Mouse (Mus musculus) CH12.LX (cell line): ENCODE measurements around the gene Emc8. TPM values are rescaled to one million over a fixed set of nuclear protein-coding genes. Genes with fewer than 3 reads are reported as not detected.

Experiments used
- DNase-seq: peaks from one replicate; pipeline ENCODE4 v3.0.0-alpha.2; 2013; ENCODE audit errors: extremely low read depth
- H3K27ac ChIP-seq: 2 replicates; pipeline ENCODE4 v1.5.1; 2012; ENCODE audit warnings: low read depth, mild to moderate bottlenecking, control low read depth, moderate library complexity; ENCODE audit not compliant: insufficient read depth
- H3K27me3 ChIP-seq: replicated peaks from 2 replicates; pipeline ENCODE3; 2012; ENCODE audit warnings: inconsistent platforms
- H3K36me3 ChIP-seq, 2 experiments: replicated peaks in 1 of 2; 2 replicates each; pipeline versions ENCODE3 to v1.6.1; 2012; ENCODE audit warnings: inconsistent platforms in 1 of 2, low read length in 1 of 2, mild to moderate bottlenecking in 1 of 2, mixed read lengths in 1 of 2, moderate library complexity in 1 of 2; ENCODE audit not compliant: control insufficient read depth in 1 of 2, insufficient read depth in 1 of 2
- H3K4me1 ChIP-seq, 2 experiments: 2 replicates each; pipeline ENCODE4 v1.6.1; 2012; ENCODE audit warnings: inconsistent platforms in 1 of 2, moderate library complexity in 1 of 2; ENCODE audit not compliant: insufficient read depth in 2 of 2, control insufficient read depth in 1 of 2
- H3K4me2 ChIP-seq: 2 replicates; pipeline ENCODE4 v1.6.1; 2012; ENCODE audit warnings: low read depth, mild to moderate bottlenecking, control low read depth; ENCODE audit not compliant: poor library complexity, insufficient read depth, severe bottlenecking
- H3K4me3 ChIP-seq, 3 experiments: fragments of 150-350 bp in 1 of 3; sonication (generic) in 1 of 3; replicated peaks in 1 of 3; 2 replicates each; pipeline versions ENCODE3 to v1.5.1; 2011 to 2012; ENCODE audit warnings: low read depth in 2 of 3, low read length in 2 of 3, mild to moderate bottlenecking in 2 of 3, moderate library complexity in 2 of 3, control low read depth in 1 of 3, improper control_type of control experiment in 1 of 3, inconsistent platforms in 1 of 3, mixed read lengths in 1 of 3; ENCODE audit not compliant: poor library complexity in 1 of 3
- H3K79me2 ChIP-seq: replicated peaks from 2 replicates; pipeline ENCODE4 v1.6.1; 2012; ENCODE audit warnings: mild to moderate bottlenecking, moderate library complexity; ENCODE audit not compliant: control insufficient read depth, poor library complexity, insufficient read depth, severe bottlenecking; ENCODE audit errors: extremely low read depth
- H3K9ac ChIP-seq: 2 replicates; pipeline ENCODE4 v1.6.1; 2012; ENCODE audit warnings: low read depth, mild to moderate bottlenecking, control low read depth, moderate library complexity; ENCODE audit not compliant: insufficient read depth
- H3K9me3 ChIP-seq: replicated peaks from 2 replicates; pipeline ENCODE3; 2012; ENCODE audit warnings: low read length, inconsistent platforms, mixed read lengths
- BHLHE40 ChIP-seq: IDR thresholded peaks from 2 replicates; pipeline ENCODE4 v1.6.1; 2011; ENCODE audit warnings: mild to moderate bottlenecking, low read depth, low read length, improper control_type of control experiment
- CHD1 ChIP-seq: IDR thresholded peaks from 2 replicates; pipeline ENCODE4 v1.6.1; 2012; ENCODE audit warnings: low read depth, low read length, improper control_type of control experiment, inconsistent platforms
- CHD2 ChIP-seq: IDR thresholded peaks from 2 replicates; pipeline ENCODE4 v1.6.1; 2011; ENCODE audit warnings: low read length, improper control_type of control experiment
- CTCF ChIP-seq, 2 experiments: IDR thresholded peaks in 1 of 2; conservative IDR thresholded peaks in 1 of 2; 2 replicates each; pipeline ENCODE4 v1.5.1; 2011 to 2012; ENCODE audit warnings: low read depth in 2 of 2, low read length in 2 of 2, improper control_type of control experiment in 1 of 2, inconsistent platforms in 1 of 2, mild to moderate bottlenecking in 1 of 2, moderate library complexity in 1 of 2
- E2F4 ChIP-seq: IDR thresholded peaks from 2 replicates; pipeline ENCODE4 v1.6.1; 2011; ENCODE audit warnings: low read depth, low read length, improper control_type of control experiment; ENCODE audit not compliant: insufficient replicate concordance
- ELF1 ChIP-seq: IDR thresholded peaks from 2 replicates; pipeline ENCODE4 v1.6.1; 2014; ENCODE audit warnings: low read depth, mild to moderate bottlenecking, inconsistent platforms, low read length, improper control_type of control experiment
- EP300 ChIP-seq: IDR thresholded peaks from 2 replicates; pipeline ENCODE4 v1.6.1; 2011; ENCODE audit warnings: low read length, improper control_type of control experiment
- ETS1 ChIP-seq: conservative IDR thresholded peaks from 2 replicates; pipeline ENCODE4 v1.6.1; 2012; ENCODE audit warnings: low read depth, mild to moderate bottlenecking, inconsistent platforms, low read length, improper control_type of control experiment, moderate library complexity
- GABPA ChIP-seq: IDR thresholded peaks from 2 replicates; pipeline ENCODE4 v1.6.1; 2012; ENCODE audit warnings: low read depth, low read length, improper control_type of control experiment, inconsistent platforms; ENCODE audit not compliant: insufficient replicate concordance
- HCFC1 ChIP-seq: IDR thresholded peaks from 2 replicates; pipeline ENCODE4 v1.6.1; 2012; ENCODE audit warnings: low read depth, mild to moderate bottlenecking, inconsistent platforms, low read length, improper control_type of control experiment
- IRF4 ChIP-seq: IDR thresholded peaks from 2 replicates; pipeline ENCODE4 v1.6.1; 2014; ENCODE audit warnings: low read depth, mild to moderate bottlenecking, inconsistent platforms, low read length, improper control_type of control experiment
- KAT2A ChIP-seq: IDR thresholded peaks from 2 replicates; pipeline ENCODE4 v1.6.1; 2012; ENCODE audit warnings: low read length, improper control_type of control experiment, inconsistent platforms; ENCODE audit not compliant: insufficient replicate concordance
- MAFK ChIP-seq: IDR thresholded peaks from 2 replicates; pipeline ENCODE4 v1.6.1; 2011; ENCODE audit warnings: low read length, improper control_type of control experiment; ENCODE audit not compliant: insufficient replicate concordance
- MAX ChIP-seq: IDR thresholded peaks from 2 replicates; pipeline ENCODE4 v1.6.1; 2011; ENCODE audit warnings: low read length, improper control_type of control experiment
- MAZ ChIP-seq: IDR thresholded peaks from 2 replicates; pipeline ENCODE4 v1.6.1; 2012; ENCODE audit warnings: low read depth, mild to moderate bottlenecking, inconsistent platforms, low read length, improper control_type of control experiment, moderate library complexity
- MEF2A ChIP-seq: IDR thresholded peaks from 2 replicates; pipeline ENCODE4 v1.6.1; 2014; ENCODE audit warnings: low read depth, mild to moderate bottlenecking, inconsistent platforms, low read length, improper control_type of control experiment, borderline replicate concordance
- MXI1 ChIP-seq: IDR thresholded peaks from 2 replicates; pipeline ENCODE4 v1.6.1; 2011; ENCODE audit warnings: mild to moderate bottlenecking, low read depth, low read length, improper control_type of control experiment
- NELFE ChIP-seq: IDR thresholded peaks from 2 replicates; pipeline ENCODE4 v1.6.1; 2011; ENCODE audit warnings: low read depth, low read length, improper control_type of control experiment
- NRF1 ChIP-seq: IDR thresholded peaks from 2 replicates; pipeline ENCODE4 v1.6.1; 2014; ENCODE audit warnings: low read depth, mild to moderate bottlenecking, inconsistent platforms, low read length, improper control_type of control experiment, moderate library complexity
- PAX5 ChIP-seq: IDR thresholded peaks from 2 replicates; pipeline ENCODE4 v1.6.1; 2012; ENCODE audit warnings: low read length, inconsistent platforms, mixed read lengths
- POLR2A ChIP-seq: IDR thresholded peaks from 2 replicates; pipeline ENCODE4 v1.6.1; 2011; ENCODE audit warnings: low read depth, mild to moderate bottlenecking, improper control_type of control experiment, low read length
- RAD21 ChIP-seq: IDR thresholded peaks from 2 replicates; pipeline ENCODE4 v1.6.1; 2011; ENCODE audit warnings: low read depth, mild to moderate bottlenecking, low read length, improper control_type of control experiment, moderate library complexity
- RCOR1 ChIP-seq: conservative IDR thresholded peaks from 2 replicates; pipeline ENCODE4 v1.6.1; 2012; ENCODE audit warnings: low read depth, mild to moderate bottlenecking, inconsistent platforms, low read length, improper control_type of control experiment
- SMC3 ChIP-seq: IDR thresholded peaks from 2 replicates; pipeline ENCODE4 v1.6.1; 2011; ENCODE audit warnings: low read depth, low read length, improper control_type of control experiment
- TCF12 ChIP-seq: IDR thresholded peaks from 2 replicates; pipeline ENCODE4 v1.6.1; 2014; ENCODE audit warnings: low read depth, mild to moderate bottlenecking, inconsistent platforms, low read length, improper control_type of control experiment
- UBTF ChIP-seq: IDR thresholded peaks from 2 replicates; pipeline ENCODE4 v1.6.1; 2012; ENCODE audit warnings: low read depth, mild to moderate bottlenecking, inconsistent platforms, low read length, improper control_type of control experiment, moderate library complexity
- ZC3H11A ChIP-seq: IDR thresholded peaks from 2 replicates; pipeline ENCODE4 v1.6.1; 2012; ENCODE audit warnings: low read depth, mild to moderate bottlenecking, inconsistent platforms, low read length, improper control_type of control experiment
- ZMIZ1 ChIP-seq: IDR thresholded peaks from 2 replicates; pipeline ENCODE4 v1.6.1; 2012; ENCODE audit warnings: low read depth, mild to moderate bottlenecking, inconsistent platforms, low read length, improper control_type of control experiment
- ZNF384 ChIP-seq: IDR thresholded peaks from 2 replicates; pipeline ENCODE4 v1.6.1; 2012; ENCODE audit warnings: low read depth, low read length, improper control_type of control experiment, inconsistent platforms
- dilution Hi-C: fragments of 300-500 bp; cut with MboI; formaldehyde crosslinking; loops from 2 replicates; pipeline ENCODE4 v1.14.3; 2020; ENCODE audit warnings: low sequenced_read_pairs; ENCODE audit not compliant: extremely low pct_unique_long_range_greater_than_20kb, extremely low pct_ligation_motif_present
- in situ Hi-C: fragments of 300-500 bp; cut with MboI; formaldehyde crosslinking; loops from 3 replicates; pipeline ENCODE4 v1.14.3; 2019; ENCODE audit warnings: low sequenced_read_pairs, low pct_ligation_motif_present, low pct_unique_long_range_greater_than_20kb, mixed read lengths
- polyA plus RNA-seq: library from polyadenylated mRNA; unstranded; fragments of >175 nt; gene quantifications from 2 replicates; pipeline ENCODE4 v1.2.1, GENCODE M21; 2012; ENCODE audit warnings: low read depth; ENCODE audit not compliant: insufficient read length
- total RNA-seq, 2 experiments: library from RNA; depleted of rRNA; stranded (reverse); fragments of 300-350 nt in 1 of 2; fragments of >200 nt in 1 of 2; gene quantifications; 2 replicates each; pipeline ENCODE4 v1.2.3; 2012 to 2014

Emc8 gene
- total and polyA plus RNA-seq, 3 experiments: 33.4 to 184 (median 113) TPM

- H3K79me2 ChIP-seq: no peaks in the 10 kb centered on the region
- H3K4me1 ChIP-seq: peaks cover 6 to 18% of the 10 kb centered on the region in 2 experiments
- no peaks in the 10 kb centered on the region for H3K9me3 ChIP-seq
- H3K9ac ChIP-seq: no peak overlapping the region; the same call in 1 of the 2 replicates
- no peak overlapping the region for H3K4me3 ChIP-seq
- H3K27ac ChIP-seq: no peak overlapping the region; the same call in 1 of the 2 replicates
- in situ Hi-C loops (no loop called here), dilution Hi-C loops (no loop called here)
- H3K36me3 ChIP-seq: no peaks in the 10 kb centered on the region
- no peak for TF ChIP-seq SMC3
- TF ChIP-seq POLR2A: no peak
- TF ChIP-seq CTCF (conservative IDR thresholded peaks at IDR 0.05 in 1 of 2, IDR thresholded peaks at IDR 0.05 in 1 of 2; ENCODE audit: low read depth in 2 of 2, low read length in 2 of 2): no peak
- TF ChIP-seq CHD1: no peak
- TF ChIP-seq MEF2A: peak; percentile 50; the same call in 1 of the 2 replicates
- no peak for TF ChIP-seq ZMIZ1
- no peak for TF ChIP-seq BHLHE40
- no peak for TF ChIP-seq MAZ
- TF ChIP-seq MAX: no peak
- no peak for TF ChIP-seq GABPA
- no peak for TF ChIP-seq RAD21
- peak; percentile 33; the same call in 1 of the 2 replicates for TF ChIP-seq IRF4
- peak; percentile 62 for TF ChIP-seq ZNF384
- TF ChIP-seq CHD2: no peak
- no peak for TF ChIP-seq E2F4
- TF ChIP-seq TCF12: 0 out of 2 replicates have a peak, but pooled peaks have one; percentile 24
- no peak for TF ChIP-seq HCFC1
- TF ChIP-seq EP300: peak; percentile 41; the same call in 1 of the 2 replicates
- TF ChIP-seq RCOR1: no peak
- no peak for TF ChIP-seq MAFK
- no peak for TF ChIP-seq NELFE
- TF ChIP-seq UBTF: no peak
- TF ChIP-seq ELF1: peak; percentile 40
- DNase-seq: no peak
- peaks cover 16% of the 10 kb centered on the region for H3K27me3 ChIP-seq
- peak overlapping the region; percentile 68; the same call in 1 of the 2 replicates for H3K4me2 ChIP-seq
Observed at GRCm38 (mm10) chr8:120715200-120715599, 46.8 kb upstream of the Emc8 start.

- Histone ChIP-seq H3K36me3 (no peaks in the 10 kb centered on the region), H3K79me2 (no peaks in the 10 kb centered on the region), H3K4me2 (0 out of 2 replicates have a peak overlapping the region, but pooled peaks have one; percentile 18), H3K4me3 (no peak overlapping the region), H3K9ac (no peak overlapping the region), H3K4me1 (peaks cover 3 to 34% of the 10 kb centered on the region in 2 experiments; a peak in 3 of 4 replicates), H3K27me3 (peaks cover 13% of the 10 kb centered on the region), H3K9me3 (no peaks in the 10 kb centered on the region), H3K27ac (no peak overlapping the region)
- dilution Hi-C loops (no loop called here), in situ Hi-C loops (no loop called here)
- DNase-seq: peak; percentile 34
- no peak for TF ChIP-seq MXI1
- no peak for TF ChIP-seq ZC3H11A
- TF ChIP-seq ETS1: peak; percentile 65
- TF ChIP-seq ELF1: no peak
- peak; percentile 27; the same call in 1 of the 2 replicates for TF ChIP-seq BHLHE40
- no peak for TF ChIP-seq PAX5
- no peak for TF ChIP-seq KAT2A
- no peak for TF ChIP-seq MAFK
- TF ChIP-seq MEF2A: peak; percentile 67; the same call in 1 of the 2 replicates
- no peak for TF ChIP-seq CTCF (conservative IDR thresholded peaks at IDR 0.05 in 1 of 2, IDR thresholded peaks at IDR 0.05 in 1 of 2; ENCODE audit: low read depth in 2 of 2, low read length in 2 of 2)
- peak; percentile 73 for TF ChIP-seq IRF4
- no peak for TF ChIP-seq CHD1
- TF ChIP-seq NRF1: no peak
- TF ChIP-seq EP300: peak; percentile 53
Observed at GRCm38 (mm10) chr8:120709176-120709575, 40.8 kb upstream of the Emc8 start.
